Mouse (Mus musculus): ENCODE measurements around the gene Msrb1. TPM values are rescaled to one million over a fixed set of nuclear protein-coding genes. Genes with fewer than 3 reads are reported as not detected.

The Msrb1 gene
- polyA plus RNA-seq, 1 experiment from 2014 or later: 41.3 TPM

- Histone ChIP-seq H3K27me3 (ENCODE audit: control insufficient read depth, insufficient read depth, low read length) (no peaks in the 10 kb centered on the region), H3K27ac (ENCODE audit: low read length) (no peak overlapping the region), H3K9ac (replicated peaks; ENCODE audit: low read depth, low read length) (no peak overlapping the region), H3K4me2 (replicated peaks; ENCODE audit: low read depth, low read length) (no peak overlapping the region), H3K4me1 (ENCODE audit: control insufficient read depth, insufficient read depth, low read length) (peaks cover 24% of the 10 kb centered on the region), H3K4me3 (ENCODE audit: low read depth, low read length) (no peak overlapping the region), H3K36me3 (ENCODE audit: control insufficient read depth, insufficient read depth, low read length) (peaks cover 39% of the 10 kb centered on the region), H3K9me3 (ENCODE audit: control insufficient read depth, low read depth, low read length) (no peaks in the 10 kb centered on the region)
- WGBS: 25% methylated on average over 5 of the region's 5 CpGs
- ATAC-seq (ENCODE audit: insufficient number of reproducible peaks, insufficient read depth, low FRiP score, low read depth): no peak
These were observed 38.5 kb upstream of the Msrb1 start for GRCm38 (mm10) chr17:24697985-24698384.

GRCm38 (mm10) chr17:24698715-24699114, 37.7 kb upstream of the Msrb1 start:
- Histone ChIP-seq H3K27ac (ENCODE audit: low read length) (no peak overlapping the region), H3K4me2 (replicated peaks; ENCODE audit: low read depth, low read length) (no peak overlapping the region), H3K9ac (replicated peaks; ENCODE audit: low read depth, low read length) (no peak overlapping the region), H3K27me3 (ENCODE audit: control insufficient read depth, insufficient read depth, low read length) (no peaks in the 10 kb centered on the region), H3K9me3 (ENCODE audit: control insufficient read depth, low read depth, low read length) (no peaks in the 10 kb centered on the region), H3K4me3 (ENCODE audit: low read depth, low read length) (no peak overlapping the region), H3K36me3 (ENCODE audit: control insufficient read depth, insufficient read depth, low read length) (peaks cover 37% of the 10 kb centered on the region), H3K4me1 (ENCODE audit: control insufficient read depth, insufficient read depth, low read length) (peaks cover 24% of the 10 kb centered on the region)
- ATAC-seq (ENCODE audit: insufficient number of reproducible peaks, insufficient read depth, low FRiP score, low read depth): no peak
- 73% methylated on average over 9 of the region's 9 CpGs for WGBS

GRCm38 (mm10) chr17:24699473-24699872, 37.0 kb upstream of the Msrb1 start:
- Histone ChIP-seq H3K4me3 (ENCODE audit: low read depth, low read length) (no peak overlapping the region), H3K27me3 (ENCODE audit: control insufficient read depth, insufficient read depth, low read length) (no peaks in the 10 kb centered on the region), H3K9ac (replicated peaks; ENCODE audit: low read depth, low read length) (no peak overlapping the region), H3K36me3 (ENCODE audit: control insufficient read depth, insufficient read depth, low read length) (peaks cover 43% of the 10 kb centered on the region), H3K4me1 (ENCODE audit: control insufficient read depth, insufficient read depth, low read length) (peaks cover 24% of the 10 kb centered on the region), H3K9me3 (ENCODE audit: control insufficient read depth, low read depth, low read length) (no peaks in the 10 kb centered on the region), H3K4me2 (replicated peaks; ENCODE audit: low read depth, low read length) (no peak overlapping the region), H3K27ac (ENCODE audit: low read length) (no peak overlapping the region)
- WGBS: 76% methylated on average over 2 of the region's 2 CpGs
- no peak for ATAC-seq (ENCODE audit: insufficient number of reproducible peaks, insufficient read depth, low FRiP score, low read depth)

- Histone ChIP-seq H3K4me1 (ENCODE audit: control insufficient read depth, insufficient read depth, low read length) (peaks cover 20% of the 10 kb centered on the region), H3K27ac (ENCODE audit: low read length) (no peak overlapping the region), H3K4me3 (ENCODE audit: low read depth, low read length) (no peak overlapping the region), H3K9me3 (ENCODE audit: control insufficient read depth, low read depth, low read length) (no peaks in the 10 kb centered on the region), H3K36me3 (ENCODE audit: control insufficient read depth, insufficient read depth, low read length) (peaks cover 49% of the 10 kb centered on the region), H3K27me3 (ENCODE audit: control insufficient read depth, insufficient read depth, low read length) (no peaks in the 10 kb centered on the region), H3K9ac (replicated peaks; ENCODE audit: low read depth, low read length) (no peak overlapping the region), H3K4me2 (replicated peaks; ENCODE audit: low read depth, low read length) (no peak overlapping the region)
- WGBS: 91% methylated on average over 9 of the region's 9 CpGs
- no peak for ATAC-seq (ENCODE audit: insufficient number of reproducible peaks, insufficient read depth, low FRiP score, low read depth)
These were observed 35.2 kb upstream of the Msrb1 start for GRCm38 (mm10) chr17:24701251-24701650.

- 92% methylated on average over 3 of the region's 3 CpGs for WGBS
- H3K9ac ChIP-seq (replicated peaks; ENCODE audit: low read depth, low read length): no peak overlapping the region
- H3K9me3 ChIP-seq (ENCODE audit: control insufficient read depth, low read depth, low read length): no peaks in the 10 kb centered on the region
- H3K4me3 ChIP-seq (ENCODE audit: low read depth, low read length): no peak overlapping the region
- ATAC-seq (ENCODE audit: insufficient number of reproducible peaks, insufficient read depth, low FRiP score, low read depth): no peak
- no peak overlapping the region for H3K4me2 ChIP-seq (replicated peaks; ENCODE audit: low read depth, low read length)
- H3K4me1 ChIP-seq (ENCODE audit: control insufficient read depth, insufficient read depth, low read length): no peaks in the 10 kb centered on the region
- no peak overlapping the region for H3K27ac ChIP-seq (ENCODE audit: low read length)
- H3K36me3 ChIP-seq (ENCODE audit: control insufficient read depth, insufficient read depth, low read length): peaks cover 35% of the 10 kb centered on the region
- H3K27me3 ChIP-seq (ENCODE audit: control insufficient read depth, insufficient read depth, low read length): no peaks in the 10 kb centered on the region
These were observed 30.6 kb upstream of the Msrb1 start for GRCm38 (mm10) chr17:24705821-24706220.

- WGBS: 3% methylated on average over 32 of the region's 32 CpGs
- H3K9me3 ChIP-seq (ENCODE audit: control insufficient read depth, low read depth, low read length): no peaks in the 10 kb centered on the region
- ATAC-seq (ENCODE audit: insufficient number of reproducible peaks, insufficient read depth, low FRiP score, low read depth): peak; percentile 90
- H3K27ac ChIP-seq (ENCODE audit: low read length): peak within 1 kb of the TSS; percentile 68
- H3K27me3 ChIP-seq (ENCODE audit: control insufficient read depth, insufficient read depth, low read length): no peaks in the 10 kb centered on the region
- H3K9ac ChIP-seq (replicated peaks; ENCODE audit: low read depth, low read length): peak within 1 kb of the TSS; percentile 49
- H3K4me2 ChIP-seq (replicated peaks; ENCODE audit: low read depth, low read length): peak within 1 kb of the TSS; percentile 78
- peaks cover 21% of the 10 kb centered on the region for H3K36me3 ChIP-seq (ENCODE audit: control insufficient read depth, insufficient read depth, low read length)
- H3K4me1 ChIP-seq (ENCODE audit: control insufficient read depth, insufficient read depth, low read length): no peaks in the 10 kb centered on the region
- H3K4me3 ChIP-seq (ENCODE audit: low read depth, low read length): peak within 1 kb of the TSS; percentile 61
These were observed 29.3 kb upstream of the Msrb1 start, which contains the start of gene Tbl3 for GRCm38 (mm10) chr17:24706982-24707800. Gene Tbl3 (minus strand): TSS chr17:24707660.

- Histone ChIP-seq H3K36me3 (ENCODE audit: control insufficient read depth, insufficient read depth, low read length) (peaks cover 15% of the 10 kb centered on the region), H3K4me1 (ENCODE audit: control insufficient read depth, insufficient read depth, low read length) (no peaks in the 10 kb centered on the region), H3K4me2 (replicated peaks; ENCODE audit: low read depth, low read length) (peak overlapping the region; percentile 78), H3K27ac (ENCODE audit: low read length) (peak overlapping the region; percentile 68; the same call in 1 of the 2 replicates), H3K9ac (replicated peaks; ENCODE audit: low read depth, low read length) (peak overlapping the region; percentile 49; the same call in 1 of the 2 replicates), H3K4me3 (ENCODE audit: low read depth, low read length) (peak overlapping the region; percentile 61), H3K27me3 (ENCODE audit: control insufficient read depth, insufficient read depth, low read length) (no peaks in the 10 kb centered on the region), H3K9me3 (ENCODE audit: control insufficient read depth, low read depth, low read length) (no peaks in the 10 kb centered on the region)
- 5% methylated on average over 24 of the region's 24 CpGs for WGBS
- no peak for ATAC-seq (ENCODE audit: insufficient number of reproducible peaks, insufficient read depth, low FRiP score, low read depth)
These were observed 28.5 kb upstream of the Msrb1 start for GRCm38 (mm10) chr17:24707801-24708425.

- no peaks in the 10 kb centered on the region for H3K9me3 ChIP-seq (ENCODE audit: control insufficient read depth, low read depth, low read length)
- H3K9ac ChIP-seq (replicated peaks; ENCODE audit: low read depth, low read length): no peak overlapping the region
- no peak overlapping the region for H3K4me2 ChIP-seq (replicated peaks; ENCODE audit: low read depth, low read length)
- H3K36me3 ChIP-seq (ENCODE audit: control insufficient read depth, insufficient read depth, low read length): peaks cover 13% of the 10 kb centered on the region
- H3K27ac ChIP-seq (ENCODE audit: low read length): no peak overlapping the region
- H3K4me1 ChIP-seq (ENCODE audit: control insufficient read depth, insufficient read depth, low read length): no peaks in the 10 kb centered on the region
- no peak overlapping the region for H3K4me3 ChIP-seq (ENCODE audit: low read depth, low read length)
- no peaks in the 10 kb centered on the region for H3K27me3 ChIP-seq (ENCODE audit: control insufficient read depth, insufficient read depth, low read length)
- no peak for ATAC-seq (ENCODE audit: insufficient number of reproducible peaks, insufficient read depth, low FRiP score, low read depth)
- WGBS: 36% methylated on average over 2 of the region's 2 CpGs
These were observed 27.8 kb upstream of the Msrb1 start for GRCm38 (mm10) chr17:24708646-24709045.

Data from stomach, embryonic 14.5 days (tissue).